Mouse (Mus musculus) CH12.LX (cell line): ENCODE measurements around the gene Fance. TPM values are rescaled to one million over a fixed set of nuclear protein-coding genes. Genes with fewer than 3 reads are reported as not detected.
A peak's percentile ranks its signal among the peaks of the same experiment; 100 is the strongest.

Experiments
- DNase-seq: peaks from one replicate; pipeline ENCODE4 v3.0.0-alpha.2; 2013; ENCODE audit errors: extremely low read depth
- H3K27ac ChIP-seq: 2 replicates; pipeline ENCODE4 v1.5.1; 2012; ENCODE audit warnings: low read depth, mild to moderate bottlenecking, control low read depth, moderate library complexity; ENCODE audit not compliant: insufficient read depth
- H3K27me3 ChIP-seq: replicated peaks from 2 replicates; pipeline ENCODE3; 2012; ENCODE audit warnings: inconsistent platforms
- H3K36me3 ChIP-seq, 2 experiments: replicated peaks in 1 of 2; 2 replicates each; pipeline versions ENCODE3 to v1.6.1; 2012; ENCODE audit warnings: inconsistent platforms in 1 of 2, low read length in 1 of 2, mild to moderate bottlenecking in 1 of 2, mixed read lengths in 1 of 2, moderate library complexity in 1 of 2; ENCODE audit not compliant: control insufficient read depth in 1 of 2, insufficient read depth in 1 of 2
- H3K4me1 ChIP-seq, 2 experiments: 2 replicates each; pipeline ENCODE4 v1.6.1; 2012; ENCODE audit warnings: inconsistent platforms in 1 of 2, moderate library complexity in 1 of 2; ENCODE audit not compliant: insufficient read depth in 2 of 2, control insufficient read depth in 1 of 2
- H3K4me2 ChIP-seq: 2 replicates; pipeline ENCODE4 v1.6.1; 2012; ENCODE audit warnings: low read depth, mild to moderate bottlenecking, control low read depth; ENCODE audit not compliant: poor library complexity, insufficient read depth, severe bottlenecking
- H3K4me3 ChIP-seq, 3 experiments: fragments of 150-350 bp in 1 of 3; sonication (generic) in 1 of 3; replicated peaks in 1 of 3; 2 replicates each; pipeline versions ENCODE3 to v1.5.1; 2011 to 2012; ENCODE audit warnings: low read depth in 2 of 3, low read length in 2 of 3, mild to moderate bottlenecking in 2 of 3, moderate library complexity in 2 of 3, control low read depth in 1 of 3, improper control_type of control experiment in 1 of 3, inconsistent platforms in 1 of 3, mixed read lengths in 1 of 3; ENCODE audit not compliant: poor library complexity in 1 of 3
- H3K79me2 ChIP-seq: replicated peaks from 2 replicates; pipeline ENCODE4 v1.6.1; 2012; ENCODE audit warnings: mild to moderate bottlenecking, moderate library complexity; ENCODE audit not compliant: control insufficient read depth, poor library complexity, insufficient read depth, severe bottlenecking; ENCODE audit errors: extremely low read depth
- H3K9ac ChIP-seq: 2 replicates; pipeline ENCODE4 v1.6.1; 2012; ENCODE audit warnings: low read depth, mild to moderate bottlenecking, control low read depth, moderate library complexity; ENCODE audit not compliant: insufficient read depth
- H3K9me3 ChIP-seq: replicated peaks from 2 replicates; pipeline ENCODE3; 2012; ENCODE audit warnings: low read length, inconsistent platforms, mixed read lengths
- CTCF ChIP-seq, 2 experiments: IDR thresholded peaks in 1 of 2; conservative IDR thresholded peaks in 1 of 2; 2 replicates each; pipeline ENCODE4 v1.5.1; 2011 to 2012; ENCODE audit warnings: low read depth in 2 of 2, low read length in 2 of 2, improper control_type of control experiment in 1 of 2, inconsistent platforms in 1 of 2, mild to moderate bottlenecking in 1 of 2, moderate library complexity in 1 of 2
- ELF1 ChIP-seq: IDR thresholded peaks from 2 replicates; pipeline ENCODE4 v1.6.1; 2014; ENCODE audit warnings: low read depth, mild to moderate bottlenecking, inconsistent platforms, low read length, improper control_type of control experiment
- EP300 ChIP-seq: IDR thresholded peaks from 2 replicates; pipeline ENCODE4 v1.6.1; 2011; ENCODE audit warnings: low read length, improper control_type of control experiment
- GABPA ChIP-seq: IDR thresholded peaks from 2 replicates; pipeline ENCODE4 v1.6.1; 2012; ENCODE audit warnings: low read depth, low read length, improper control_type of control experiment, inconsistent platforms; ENCODE audit not compliant: insufficient replicate concordance
- HCFC1 ChIP-seq: IDR thresholded peaks from 2 replicates; pipeline ENCODE4 v1.6.1; 2012; ENCODE audit warnings: low read depth, mild to moderate bottlenecking, inconsistent platforms, low read length, improper control_type of control experiment
- JUND ChIP-seq: conservative IDR thresholded peaks from 2 replicates; pipeline ENCODE4 v1.6.1; 2011; ENCODE audit warnings: low read depth, low read length, improper control_type of control experiment
- MAX ChIP-seq: IDR thresholded peaks from 2 replicates; pipeline ENCODE4 v1.6.1; 2011; ENCODE audit warnings: low read length, improper control_type of control experiment
- NELFE ChIP-seq: IDR thresholded peaks from 2 replicates; pipeline ENCODE4 v1.6.1; 2011; ENCODE audit warnings: low read depth, low read length, improper control_type of control experiment
- PAX5 ChIP-seq: IDR thresholded peaks from 2 replicates; pipeline ENCODE4 v1.6.1; 2012; ENCODE audit warnings: low read length, inconsistent platforms, mixed read lengths
- POLR2A ChIP-seq: IDR thresholded peaks from 2 replicates; pipeline ENCODE4 v1.6.1; 2011; ENCODE audit warnings: low read depth, mild to moderate bottlenecking, improper control_type of control experiment, low read length
- POLR2AphosphoS2 ChIP-seq: IDR thresholded peaks from 2 replicates; pipeline ENCODE4 v1.6.1; 2011; ENCODE audit warnings: low read depth, low read length, improper control_type of control experiment
- RAD21 ChIP-seq: IDR thresholded peaks from 2 replicates; pipeline ENCODE4 v1.6.1; 2011; ENCODE audit warnings: low read depth, mild to moderate bottlenecking, low read length, improper control_type of control experiment, moderate library complexity
- TCF12 ChIP-seq: IDR thresholded peaks from 2 replicates; pipeline ENCODE4 v1.6.1; 2014; ENCODE audit warnings: low read depth, mild to moderate bottlenecking, inconsistent platforms, low read length, improper control_type of control experiment
- UBTF ChIP-seq: IDR thresholded peaks from 2 replicates; pipeline ENCODE4 v1.6.1; 2012; ENCODE audit warnings: low read depth, mild to moderate bottlenecking, inconsistent platforms, low read length, improper control_type of control experiment, moderate library complexity
- USF2 ChIP-seq: conservative IDR thresholded peaks from 2 replicates; pipeline ENCODE4 v1.6.1; 2011; ENCODE audit warnings: low read depth, low read length, improper control_type of control experiment
- ZC3H11A ChIP-seq: IDR thresholded peaks from 2 replicates; pipeline ENCODE4 v1.6.1; 2012; ENCODE audit warnings: low read depth, mild to moderate bottlenecking, inconsistent platforms, low read length, improper control_type of control experiment
- ZKSCAN1 ChIP-seq: IDR thresholded peaks from 2 replicates; pipeline ENCODE4 v1.6.1; 2012; ENCODE audit warnings: low read depth, inconsistent platforms, low read length, improper control_type of control experiment, borderline replicate concordance
- ZNF384 ChIP-seq: IDR thresholded peaks from 2 replicates; pipeline ENCODE4 v1.6.1; 2012; ENCODE audit warnings: low read depth, low read length, improper control_type of control experiment, inconsistent platforms
- dilution Hi-C: fragments of 300-500 bp; cut with MboI; formaldehyde crosslinking; loops from 2 replicates; pipeline ENCODE4 v1.14.3; 2020; ENCODE audit warnings: low sequenced_read_pairs; ENCODE audit not compliant: extremely low pct_unique_long_range_greater_than_20kb, extremely low pct_ligation_motif_present
- in situ Hi-C: fragments of 300-500 bp; cut with MboI; formaldehyde crosslinking; loops from 3 replicates; pipeline ENCODE4 v1.14.3; 2019; ENCODE audit warnings: low sequenced_read_pairs, low pct_ligation_motif_present, low pct_unique_long_range_greater_than_20kb, mixed read lengths
- polyA plus RNA-seq: library from polyadenylated mRNA; unstranded; fragments of >175 nt; gene quantifications from 2 replicates; pipeline ENCODE4 v1.2.1, GENCODE M21; 2012; ENCODE audit warnings: low read depth; ENCODE audit not compliant: insufficient read length
- total RNA-seq, 2 experiments: library from RNA; depleted of rRNA; stranded (reverse); fragments of 300-350 nt in 1 of 2; fragments of >200 nt in 1 of 2; gene quantifications; 2 replicates each; pipeline ENCODE4 v1.2.3; 2012 to 2014

Gene Fance
- total and polyA plus RNA-seq, 3 experiments, result 17.4 to 37.9 (median 29.6) TPM

DNA sequence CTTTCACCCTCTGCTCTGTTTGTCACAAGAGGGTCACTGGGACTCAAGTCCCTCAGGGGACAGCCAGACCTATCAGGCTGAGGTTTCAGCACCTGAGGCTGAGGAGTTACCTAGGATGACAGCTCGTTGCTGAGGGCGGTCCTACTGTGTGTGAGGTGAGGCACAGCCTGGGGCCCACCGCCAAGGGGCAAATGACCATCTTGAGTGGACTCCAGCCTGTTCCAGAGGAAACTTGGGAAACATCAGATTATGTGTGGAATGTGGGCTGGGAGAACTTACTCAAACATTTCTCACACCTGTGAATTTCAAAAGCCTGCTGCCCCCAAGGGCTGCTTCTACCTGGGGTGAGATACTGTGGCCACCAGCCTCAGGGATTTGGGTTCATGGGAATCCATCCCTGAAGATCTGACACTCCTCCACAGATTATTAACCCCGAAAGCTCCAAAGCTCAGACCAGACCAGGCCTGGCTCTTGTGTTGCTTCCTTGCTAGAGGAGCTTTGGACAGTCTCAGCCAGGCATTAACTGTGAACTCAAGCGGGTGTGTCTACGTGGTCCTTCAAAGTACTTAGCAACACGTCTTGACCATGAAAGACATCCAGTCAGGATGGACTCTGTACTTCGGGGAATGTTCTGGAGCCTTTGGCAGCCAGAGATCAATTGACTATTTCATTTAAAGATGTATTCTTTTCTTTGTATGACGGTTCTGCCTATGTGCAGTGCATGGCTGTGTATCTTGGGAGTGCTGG lies 47.4 kb downstream of the Fance start:
- Histone ChIP-seq H3K4me2 (no peak overlapping the region), H3K79me2 (no peaks in the 10 kb centered on the region), H3K4me1 (peaks cover 2 to 4% of the 10 kb centered on the region in 2 experiments; a peak in 1 of 4 replicates), H3K27ac (no peak overlapping the region), H3K4me3 (no peak overlapping the region), H3K9ac (no peak overlapping the region), H3K36me3 (no peaks in the 10 kb centered on the region), H3K9me3 (no peaks in the 10 kb centered on the region), H3K27me3 (peaks cover 77% of the 10 kb centered on the region)
- no peak for TF ChIP-seq RAD21
- no peak for TF ChIP-seq EP300
- no peak for TF ChIP-seq ZKSCAN1
- no peak for TF ChIP-seq HCFC1
- TF ChIP-seq JUND, result no peak
- no peak for TF ChIP-seq POLR2A
- no peak for TF ChIP-seq USF2
- no peak for TF ChIP-seq ZNF384
- TF ChIP-seq NELFE, result no peak
- no peak for TF ChIP-seq CTCF (conservative IDR thresholded peaks at IDR 0.05 in 1 of 2, IDR thresholded peaks at IDR 0.05 in 1 of 2; ENCODE audit: low read depth in 2 of 2, low read length in 2 of 2)
- no peak for TF ChIP-seq GABPA
- TF ChIP-seq POLR2AphosphoS2, result no peak
- TF ChIP-seq ZC3H11A, result no peak
- no peak for TF ChIP-seq MAX
- no peak for TF ChIP-seq ELF1
- dilution Hi-C loops (no loop called here), in situ Hi-C loops (no loop called here)
- DNase-seq, result no peak

DNA sequence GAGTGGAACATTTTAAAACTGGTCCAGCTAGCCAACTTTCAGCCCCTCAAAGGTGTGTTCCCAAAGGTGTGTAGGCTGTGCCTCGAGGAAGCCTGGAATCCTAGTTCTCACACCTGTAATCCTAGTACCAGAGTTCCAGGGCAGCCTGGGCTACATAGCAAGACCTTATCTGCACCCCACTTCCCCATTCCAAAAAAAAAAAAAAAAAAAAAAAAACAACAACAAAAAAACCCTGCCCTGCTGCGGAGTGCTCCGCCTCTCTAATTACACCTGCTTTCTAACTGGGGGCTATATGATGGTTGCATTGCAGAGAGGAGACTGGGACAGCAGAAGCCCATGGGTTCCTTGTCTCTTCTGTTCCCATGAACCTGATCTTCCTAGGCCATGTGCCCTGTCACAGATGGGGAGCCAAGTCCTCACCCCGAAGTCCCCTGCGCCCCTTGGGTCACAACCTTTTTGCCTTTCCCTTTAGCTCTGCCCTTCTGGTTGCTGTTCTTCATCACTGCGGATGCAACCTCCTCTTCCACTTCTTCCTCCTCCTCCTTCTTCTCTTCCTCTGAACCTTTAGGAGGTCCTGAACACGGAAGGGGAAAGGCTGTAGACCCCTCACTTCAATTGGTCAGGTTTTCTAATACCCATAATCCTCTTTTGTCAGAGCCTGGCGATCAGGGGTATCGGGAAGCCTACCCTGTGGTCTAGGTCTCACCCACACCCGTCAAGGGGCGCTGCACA lies 48.8 kb downstream of the Fance start:
- DNase-seq, result no peak
- in situ Hi-C loops (no loop called here), dilution Hi-C loops (no loop called here)
- H3K4me1 ChIP-seq, result peaks cover 2 to 4% of the 10 kb centered on the region in 2 experiments; a peak in 1 of 4 replicates
- H3K36me3 ChIP-seq, result no peaks in the 10 kb centered on the region
- H3K4me2 ChIP-seq, result peak overlapping the region; percentile 61; the same call in 1 of the 2 replicates
- H3K79me2 ChIP-seq, result no peaks in the 10 kb centered on the region
- H3K9ac ChIP-seq, result no peak overlapping the region
- no peak overlapping the region for H3K27ac ChIP-seq
- H3K27me3 ChIP-seq, result peaks cover 70% of the 10 kb centered on the region
- TF ChIP-seq TCF12 (no peak), UBTF (no peak), ZNF384 (0 out of 2 replicates have a peak, but pooled peaks have one; percentile 27), PAX5 (no peak)
- no peaks in the 10 kb centered on the region for H3K9me3 ChIP-seq
- H3K4me3 ChIP-seq, result no peak overlapping the region
